Mouse (Mus musculus) retina, embryonic 14.5 days (tissue): ENCODE data around the gene Ypel1.
A peak's percentile ranks its signal among the peaks of the same experiment; 100 is the strongest.

Experiments used
- DNase-seq: peaks from one replicate; pipeline ENCODE4 v3.0.0-alpha.2; 2015; ENCODE audit warnings: low spot score

Gene Ypel1

DNA sequence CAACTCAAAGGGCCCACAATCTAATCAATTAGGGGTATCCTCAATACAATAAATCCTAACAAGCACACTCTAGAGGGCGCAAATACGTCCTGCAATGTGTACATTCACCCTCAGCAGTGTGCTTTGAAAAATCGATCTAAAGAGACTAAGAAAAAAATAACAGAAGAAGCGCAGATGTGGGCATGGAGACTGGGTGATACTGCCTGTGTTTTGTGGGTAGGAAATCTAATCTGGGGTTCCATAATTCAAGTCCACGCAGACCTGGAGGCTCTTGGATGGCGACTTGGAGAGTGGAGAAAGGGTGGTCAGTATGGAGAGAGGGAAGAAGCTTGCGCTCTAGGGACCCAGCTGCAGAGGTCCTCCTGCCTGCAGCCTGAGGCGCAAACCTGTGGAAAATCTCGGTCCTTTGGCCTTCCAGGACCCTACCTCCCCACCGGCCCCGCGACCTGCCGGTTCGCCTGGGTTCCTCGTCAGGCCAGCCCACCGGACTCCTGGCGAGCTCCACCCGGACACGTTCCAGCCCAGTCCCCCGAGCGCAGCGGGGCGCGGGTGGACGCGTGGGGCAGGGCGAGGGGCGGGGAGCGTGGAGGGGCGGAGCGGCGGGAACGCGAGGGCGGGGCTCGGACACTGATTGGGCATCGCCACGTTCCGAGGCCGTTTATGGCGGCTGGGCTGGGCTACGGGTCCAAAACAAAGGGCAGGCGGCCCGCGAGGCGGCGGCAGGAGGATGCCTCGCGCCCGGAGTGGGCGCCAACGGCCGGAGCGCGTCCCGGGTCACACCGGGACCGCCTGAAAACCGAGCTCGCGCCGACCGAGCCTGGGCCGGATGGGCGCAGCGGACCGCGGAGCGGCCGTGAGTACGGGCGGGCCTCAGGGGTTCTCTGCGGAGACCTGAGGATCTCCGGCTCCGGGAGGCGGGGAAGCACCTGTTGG, at the start of gene Ypel1:
Gene Ypel1, plus strand, starts transcription at position 186 of the 933 bp plus-strand sequence.
- DNase-seq, result peak; percentile 92

DNA sequence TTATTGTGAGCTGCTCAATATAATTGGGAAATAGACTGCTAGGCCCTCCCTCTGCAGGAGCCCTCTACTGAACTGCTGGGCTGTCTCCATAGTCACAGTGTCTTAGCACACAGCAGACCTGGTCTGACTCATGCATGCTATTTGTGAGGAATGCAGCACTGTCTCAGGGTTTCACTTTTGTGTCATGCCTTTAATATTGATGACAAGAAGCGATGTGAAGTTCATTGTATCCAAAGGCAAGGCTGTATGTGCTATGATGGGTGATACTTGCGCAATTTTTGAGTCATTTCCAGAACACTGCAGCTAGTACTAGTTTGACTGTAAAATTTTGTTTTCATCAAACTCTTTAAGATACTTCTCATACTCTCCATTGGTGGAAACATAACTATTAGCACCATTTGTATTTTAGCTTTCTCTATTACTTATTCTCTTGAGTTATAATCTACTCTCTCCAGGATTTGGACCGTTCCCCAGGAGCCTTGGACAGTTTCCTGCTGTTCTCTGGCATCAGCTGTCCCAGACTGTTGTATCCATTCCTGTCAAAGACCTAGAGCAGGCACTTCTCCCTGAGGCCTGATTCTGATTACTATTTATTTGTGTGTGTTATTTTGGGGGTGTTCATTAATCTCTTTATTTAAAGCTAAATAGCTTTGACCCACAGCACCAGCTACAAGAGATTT, 44.9 kb upstream of the Ypel1 start:
- DNase-seq, result no peak

DNA sequence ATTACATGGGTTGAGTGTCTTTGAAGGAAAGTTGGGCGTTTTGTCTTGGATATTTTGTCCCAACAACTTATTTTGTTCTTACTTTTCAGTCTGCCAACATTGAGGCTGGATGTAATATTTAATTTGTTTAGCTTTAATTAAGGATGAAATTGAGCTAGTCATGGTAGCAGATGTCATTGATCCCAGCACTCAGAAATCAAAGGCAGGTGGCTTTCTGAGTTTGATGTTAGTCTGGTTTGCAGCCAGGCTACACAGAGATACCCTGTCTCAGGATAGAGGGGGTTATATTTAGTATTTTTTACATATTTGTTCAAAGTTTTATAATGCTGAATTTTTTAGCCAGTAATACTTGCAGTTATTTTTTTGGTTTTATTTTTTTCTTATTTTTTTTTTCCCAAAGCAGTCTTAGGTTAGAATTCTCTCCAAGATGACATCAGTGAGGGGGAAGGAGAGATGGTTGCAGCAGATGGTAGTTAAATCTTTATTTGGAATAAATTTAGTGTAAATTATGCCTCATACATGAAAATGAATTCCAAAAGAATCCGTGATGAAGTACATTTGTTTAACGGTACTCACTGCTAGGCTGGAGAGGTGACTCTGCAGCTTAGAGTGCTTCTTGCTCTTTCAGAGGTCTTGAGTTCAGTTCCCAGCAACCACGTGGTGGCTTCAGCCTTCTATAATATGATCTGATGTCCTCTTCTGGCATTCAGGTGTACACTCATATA, 39.4 kb upstream of the Ypel1 start:
- no peak for DNase-seq

DNA sequence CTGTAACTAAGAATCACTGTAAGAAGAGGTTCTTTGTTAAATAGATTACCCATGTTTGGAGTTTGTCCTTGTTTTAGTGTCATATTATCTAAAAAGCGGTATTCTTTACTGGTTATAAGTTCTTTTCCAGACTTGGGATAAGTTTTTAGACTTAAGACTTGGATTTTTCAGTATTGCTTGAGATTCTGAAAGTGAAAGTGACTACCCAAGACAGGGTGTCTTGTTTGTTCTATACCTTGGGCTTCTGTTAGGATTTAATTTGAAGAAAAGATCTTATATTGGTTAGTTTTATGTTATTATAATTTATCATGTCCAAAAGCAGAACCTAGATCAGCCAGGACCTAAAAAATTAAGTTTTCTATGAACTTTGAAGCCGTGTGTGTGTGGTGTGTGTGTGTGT, 35.7 kb upstream of the Ypel1 start:
- no peak for DNase-seq

DNA sequence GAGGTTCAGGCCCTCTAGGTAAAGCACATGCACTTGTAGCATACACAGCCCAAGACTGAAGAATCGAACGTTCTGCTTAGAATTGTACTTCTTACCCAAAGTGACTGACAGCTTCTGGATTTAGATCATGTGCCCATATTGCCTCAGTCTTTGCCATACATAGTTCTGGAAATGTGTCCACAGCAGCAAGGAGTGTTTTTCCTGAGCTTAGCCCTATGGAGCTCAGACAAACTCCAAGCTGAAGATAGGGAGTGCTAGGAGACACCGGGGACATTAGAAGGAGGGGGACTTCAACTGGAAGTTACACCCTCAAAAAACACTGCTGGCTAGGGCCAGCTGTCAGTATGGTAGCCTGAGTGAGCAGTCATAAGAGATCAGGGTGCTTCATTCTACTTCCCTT, 28.8 kb upstream of the Ypel1 start:
- DNase-seq, result no peak

DNA sequence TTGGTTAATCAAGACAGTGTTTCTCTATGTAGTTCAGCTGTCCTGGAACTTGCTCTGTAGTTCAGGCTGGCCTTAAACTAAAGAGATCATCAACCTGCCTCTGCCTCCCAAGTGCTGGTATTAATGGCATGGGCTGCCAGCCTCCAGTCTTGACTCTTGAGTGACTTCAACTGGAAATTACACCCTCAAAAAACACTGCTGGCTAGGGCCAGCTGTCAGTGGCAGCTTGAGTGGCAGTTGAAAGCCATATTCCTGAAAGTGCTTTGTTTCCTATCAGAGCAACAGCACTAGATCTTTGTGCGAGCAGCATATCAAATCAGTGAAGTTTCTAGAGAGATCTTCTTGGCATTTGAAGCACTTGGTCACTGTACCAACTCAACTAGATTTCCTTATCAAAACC, 28.1 kb upstream of the Ypel1 start:
- DNase-seq, result no peak

DNA sequence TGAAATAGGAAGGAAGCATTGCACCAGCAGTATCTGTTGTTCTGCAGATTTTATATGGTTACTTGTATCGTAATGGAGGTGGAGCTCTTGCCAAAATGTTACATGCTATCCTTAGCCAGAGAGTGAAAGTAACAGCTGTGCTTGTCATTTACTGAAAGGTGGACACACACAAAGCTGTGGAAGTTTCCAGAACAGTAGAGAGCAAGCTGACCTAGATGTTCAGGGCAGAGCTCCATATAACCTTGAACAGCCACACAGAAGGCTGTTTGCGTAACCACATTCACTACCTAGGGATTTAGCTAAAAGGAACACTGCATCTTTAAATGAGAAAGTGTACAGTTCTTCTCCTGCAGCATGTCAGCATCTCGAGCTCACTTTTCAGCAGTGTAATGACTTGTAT, 25.2 kb upstream of the Ypel1 start:
- DNase-seq, result no peak

DNA sequence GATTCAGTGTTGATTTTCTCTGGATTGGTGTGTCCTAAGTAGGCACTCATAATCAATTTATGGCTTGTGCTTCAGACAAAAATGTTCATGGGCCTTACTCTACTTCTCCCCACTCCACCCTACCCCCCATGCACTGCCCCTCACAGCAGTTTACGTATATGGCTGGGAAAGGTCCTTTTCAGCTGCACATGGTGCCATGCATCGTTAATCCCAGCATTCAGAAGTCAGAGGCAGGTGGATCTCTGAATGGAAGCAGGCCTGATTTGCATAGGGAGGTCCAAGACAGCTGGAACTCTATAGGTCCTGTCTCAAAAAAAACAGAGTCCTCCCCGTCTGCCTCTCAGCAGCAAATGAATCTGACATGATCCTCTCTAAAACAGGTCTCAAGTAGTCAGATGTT, 24.2 kb upstream of the Ypel1 start:
- DNase-seq, result no peak

DNA sequence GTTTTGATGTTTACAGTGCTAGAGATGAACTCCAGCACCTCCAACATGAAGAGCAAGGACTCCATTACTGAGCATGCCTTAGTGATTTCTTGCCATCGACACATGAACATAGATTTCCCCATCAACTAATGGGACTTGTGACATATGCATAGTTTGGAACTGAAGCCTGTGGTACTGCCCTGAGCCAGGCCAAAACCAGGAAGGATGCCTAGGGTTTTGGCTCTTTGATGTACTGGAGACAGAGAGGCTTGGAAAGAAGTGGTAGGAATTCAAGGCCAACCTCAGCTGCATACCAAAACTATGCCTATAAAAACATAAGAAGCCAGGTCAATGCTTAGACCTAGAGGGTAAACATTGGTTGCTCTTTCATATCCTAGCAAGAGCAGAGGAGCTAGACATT, 19.6 kb upstream of the Ypel1 start:
- no peak for DNase-seq

DNA sequence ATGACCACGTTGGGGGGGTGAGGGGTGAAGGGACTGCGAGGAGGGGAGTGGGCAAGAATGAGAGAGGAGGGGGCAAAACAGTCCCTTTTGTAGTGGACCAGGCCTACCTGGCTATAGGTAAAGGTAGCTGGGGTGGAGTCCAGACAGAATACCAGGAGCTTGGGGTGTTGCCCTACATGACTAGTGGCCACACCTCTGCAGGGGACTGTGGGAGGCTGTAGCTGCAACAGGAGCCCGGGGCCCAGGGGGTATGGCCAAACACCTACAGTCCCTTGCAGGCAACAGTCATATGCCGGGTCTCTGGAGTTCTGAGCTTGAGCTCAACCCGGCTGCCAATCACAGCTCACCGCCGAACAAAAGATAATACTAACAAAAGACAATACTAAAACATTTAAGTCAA, 17.4 kb upstream of the Ypel1 start:
- no peak for DNase-seq

DNA sequence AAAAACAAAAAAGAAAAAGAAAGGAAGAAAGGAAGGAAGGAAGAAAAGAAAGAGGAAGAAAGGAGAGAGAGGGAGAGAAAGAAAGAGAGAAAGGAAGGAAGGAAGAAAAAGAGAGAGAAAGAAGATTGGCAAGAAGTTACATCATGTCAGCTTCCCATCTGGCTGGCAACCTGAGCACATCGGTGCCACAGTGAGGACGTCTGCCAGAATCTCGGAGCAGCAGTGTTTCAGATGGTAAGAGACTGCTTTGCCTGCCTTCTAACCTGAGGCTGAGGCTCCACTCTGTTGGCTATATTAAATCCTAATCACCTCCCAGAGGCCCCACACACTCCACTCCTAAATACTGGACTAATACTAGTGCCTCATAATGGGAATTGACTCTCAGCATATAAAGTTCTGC, 15.6 kb upstream of the Ypel1 start:
- no peak for DNase-seq

DNA sequence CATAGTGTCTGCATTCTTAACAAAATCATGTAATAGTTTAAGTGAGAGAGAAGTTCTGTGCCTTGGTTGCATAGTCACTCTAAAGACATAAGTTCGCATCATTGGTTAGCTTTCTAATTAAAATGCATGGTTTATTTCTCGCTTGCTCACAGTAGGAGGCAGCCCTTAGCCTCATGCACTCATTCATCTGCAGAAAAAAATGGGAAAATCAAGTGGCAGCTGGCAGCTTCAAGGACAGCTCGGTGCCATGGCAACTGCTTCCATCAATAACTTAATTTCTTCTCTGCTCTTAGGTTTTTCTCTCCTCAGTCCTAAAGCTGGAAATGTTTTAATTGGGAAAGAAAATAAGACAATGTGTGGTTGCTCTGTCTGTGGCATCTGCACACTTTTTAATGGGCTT, 13.9 kb upstream of the Ypel1 start:
- peak; percentile 44 for DNase-seq

DNA sequence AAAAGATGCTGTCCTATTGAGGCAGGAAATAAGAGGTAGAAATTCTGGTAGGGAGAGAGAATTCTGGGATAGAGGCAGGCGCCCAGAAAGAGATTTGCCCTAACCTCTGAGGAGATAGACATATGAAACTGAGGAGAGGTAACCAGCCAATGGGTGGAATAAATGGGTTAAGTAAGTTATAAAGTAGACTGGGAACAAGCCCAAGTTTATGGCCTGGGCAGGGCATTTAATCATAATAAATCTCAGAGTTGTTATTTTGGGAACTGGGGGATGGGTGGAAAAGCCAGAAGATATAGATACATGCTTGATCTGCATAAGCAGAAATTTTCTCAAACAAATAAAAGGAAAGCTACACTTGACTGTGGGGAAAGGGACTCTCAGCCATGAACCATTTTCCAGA, 7.2 kb upstream of the Ypel1 start:
- DNase-seq, result no peak

DNA sequence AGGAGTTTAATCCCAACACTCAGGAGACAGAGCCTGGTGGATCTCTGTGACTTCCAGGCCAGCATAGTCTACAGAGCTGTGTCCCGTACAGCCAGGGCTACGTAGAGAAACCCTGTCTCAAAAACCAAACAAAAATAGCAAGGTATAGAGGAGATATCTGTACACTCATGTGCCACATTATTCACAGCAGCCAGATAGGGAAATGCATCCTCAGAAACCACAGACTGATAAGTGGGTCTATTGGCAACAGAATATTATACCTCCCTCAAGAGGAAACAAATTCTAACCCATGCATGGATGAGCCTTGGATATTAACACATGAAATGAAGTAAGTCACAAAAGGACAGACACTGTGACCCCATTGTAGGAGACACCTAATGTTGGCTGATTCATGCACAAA, 1.9 kb upstream of the Ypel1 start:
- no peak for DNase-seq

DNA sequence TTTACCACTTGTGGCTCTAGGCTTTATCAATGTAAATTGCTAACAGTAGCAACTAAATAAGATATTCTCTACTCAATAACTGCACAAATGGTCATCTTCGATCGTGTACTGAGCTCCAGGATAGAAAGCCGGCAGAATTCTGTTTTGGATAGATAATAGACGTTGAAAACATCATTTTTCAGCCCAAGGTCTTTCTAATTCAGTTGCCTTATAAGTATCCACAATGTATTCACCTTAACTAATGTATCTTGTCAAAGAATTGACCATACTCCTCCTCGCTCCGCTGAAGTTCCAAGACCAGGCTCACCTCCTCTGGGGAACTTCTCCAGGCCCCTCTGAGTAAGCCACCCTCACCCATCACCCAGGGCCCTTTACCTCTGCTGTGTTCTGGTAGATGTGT, 1.2 kb downstream of the Ypel1 start:
- peak; percentile 27 for DNase-seq

DNA sequence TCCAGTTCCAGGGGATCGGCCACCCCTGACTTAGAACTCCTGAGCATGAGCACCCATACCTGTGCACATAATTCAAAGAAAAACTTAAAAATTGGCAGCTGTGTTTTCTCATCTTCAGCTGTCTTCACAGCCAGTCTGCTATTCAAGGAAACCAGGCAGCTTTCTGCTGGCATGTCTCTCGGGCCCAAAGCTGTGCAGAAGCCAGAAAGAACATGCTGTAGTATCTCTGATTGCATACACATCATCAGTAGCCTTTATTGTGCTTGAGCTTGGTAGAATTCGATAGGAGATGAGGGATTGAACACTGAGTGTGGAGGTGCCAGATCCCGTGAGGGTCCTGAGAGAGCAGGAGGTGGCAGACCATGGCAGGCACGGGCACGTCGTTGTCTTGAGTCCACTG, 3.5 kb downstream of the Ypel1 start:
- no peak for DNase-seq

DNA sequence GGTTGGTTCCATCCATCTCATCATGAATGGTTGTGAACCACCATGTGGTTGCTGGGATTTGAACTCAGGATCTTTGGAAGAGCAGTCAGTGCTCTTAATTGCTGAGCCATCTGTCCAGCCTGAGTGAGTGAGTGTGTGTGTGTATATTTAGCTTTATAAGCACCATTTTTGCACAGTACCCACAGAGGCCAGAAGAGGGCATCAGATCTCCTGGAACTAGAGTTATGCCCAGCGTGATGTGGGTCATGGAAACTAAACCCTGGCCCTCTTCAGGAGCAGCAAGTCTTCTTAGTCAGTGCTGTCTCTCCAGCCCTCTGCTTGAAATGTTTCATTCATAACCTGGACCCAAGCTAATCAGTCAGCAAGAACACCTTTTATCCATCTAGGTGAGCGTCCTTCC, 6.8 kb downstream of the Ypel1 start:
- peak; percentile 16 for DNase-seq

DNA sequence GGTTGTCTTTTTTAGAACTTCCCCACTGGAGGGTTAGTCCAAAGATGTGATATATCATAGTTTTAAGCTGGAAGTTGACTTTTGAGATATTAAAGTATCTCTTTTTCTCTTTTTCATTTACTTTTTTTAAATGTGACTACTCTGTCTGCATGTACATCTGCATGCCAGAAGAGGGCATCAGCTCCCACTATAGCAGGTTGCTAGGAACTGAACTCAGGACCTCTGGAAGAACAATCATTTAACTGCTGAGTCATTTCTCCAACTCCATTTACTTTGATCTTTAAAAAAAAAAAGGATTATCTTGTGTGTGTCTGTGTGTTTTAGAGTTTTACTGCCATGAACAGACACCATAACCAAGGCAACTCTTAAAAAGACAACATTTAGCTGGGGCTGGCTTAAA, 7.4 kb downstream of the Ypel1 start:
- DNase-seq, result no peak

DNA sequence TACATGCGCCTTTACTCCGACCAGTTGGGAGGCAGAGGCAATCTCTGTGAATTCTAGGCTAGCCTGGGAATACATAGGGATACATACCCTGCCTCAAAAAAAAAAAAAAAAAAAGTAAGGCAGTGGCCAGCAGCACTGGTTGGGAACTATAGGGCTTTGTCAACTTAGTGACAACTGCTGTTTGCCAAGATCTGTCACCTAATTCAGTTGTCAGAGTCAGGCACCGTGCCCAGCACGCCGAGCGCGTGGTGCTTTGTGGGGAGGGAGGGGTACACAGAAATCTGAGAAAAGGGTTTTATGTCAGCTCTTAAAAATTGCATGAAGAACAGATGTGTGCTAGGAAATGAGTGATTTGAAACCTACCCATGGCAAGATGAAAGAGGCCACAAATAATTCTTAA, 8.6 kb downstream of the Ypel1 start:
- DNase-seq, result no peak

DNA sequence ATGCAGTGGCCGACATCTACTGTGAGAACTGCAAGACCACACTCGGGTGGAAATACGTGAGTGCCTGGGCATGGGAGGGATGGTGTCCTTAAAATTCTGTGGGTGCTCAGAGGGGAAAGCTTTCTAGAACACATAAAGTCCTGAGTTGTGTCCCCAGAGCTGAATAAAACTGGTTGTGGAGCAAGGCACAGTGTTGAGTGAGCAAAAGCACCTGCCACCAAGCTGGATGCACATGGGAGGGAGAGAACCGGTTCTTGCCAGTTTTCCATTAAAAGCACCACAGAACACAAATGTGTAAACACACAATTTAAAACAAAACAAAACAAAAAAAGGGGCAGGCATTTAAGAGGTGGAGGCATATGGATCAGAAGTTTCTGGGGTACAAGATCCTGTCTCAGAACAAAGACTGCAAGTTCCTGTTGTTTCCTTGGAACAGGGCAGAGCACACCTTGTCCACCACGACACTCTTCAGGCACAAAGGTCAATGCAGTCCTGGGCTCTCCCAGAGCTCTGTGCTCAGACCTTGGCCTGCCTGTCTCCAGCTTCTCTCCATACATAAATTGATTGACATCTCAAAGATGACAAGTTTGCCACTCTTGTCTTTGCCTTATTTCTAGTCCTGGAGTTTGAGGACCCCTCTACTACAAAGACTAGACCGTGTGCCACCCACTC, 12.8 kb downstream of the Ypel1 start:
- DNase-seq, result no peak

DNA sequence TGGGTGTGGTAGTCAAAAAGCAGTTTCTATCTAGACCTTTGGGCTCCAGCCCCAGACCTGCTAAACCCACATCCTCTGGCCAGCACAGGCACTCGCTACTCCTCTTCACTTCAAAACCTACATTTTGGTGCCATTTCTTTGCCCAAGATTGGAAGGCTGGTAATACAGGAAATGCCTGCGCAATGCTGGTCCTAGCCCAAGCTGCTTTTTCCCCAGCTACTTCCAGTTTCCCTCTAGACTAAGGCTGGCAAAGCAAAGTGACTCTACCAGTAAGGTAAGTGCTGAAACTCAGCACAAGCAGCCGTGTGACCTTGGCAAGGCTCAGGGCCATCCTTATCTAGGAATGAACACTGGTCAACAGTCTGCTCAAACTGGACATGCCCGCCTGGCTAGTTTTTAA, 16.1 kb downstream of the Ypel1 start:
- no peak for DNase-seq

DNA sequence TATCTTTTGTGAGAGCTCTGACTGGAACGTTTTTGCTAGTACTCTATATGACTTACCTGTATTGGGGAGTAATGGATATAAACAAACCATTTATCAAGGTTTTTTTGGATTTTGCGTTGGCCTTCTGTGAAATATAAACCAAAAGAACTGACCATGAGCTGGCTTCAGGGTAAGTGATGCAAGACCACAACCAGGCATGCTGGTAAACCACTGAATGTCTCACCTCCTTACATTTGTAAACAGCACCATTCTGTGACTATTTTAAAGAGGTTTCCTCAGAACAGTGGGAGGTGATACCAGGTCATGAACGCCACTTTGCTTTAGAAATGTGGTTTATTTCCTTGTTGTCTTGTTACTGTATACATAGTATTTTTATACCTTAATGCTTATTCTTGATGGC, 16.7 kb downstream of the Ypel1 start:
- no peak for DNase-seq
